Mouse (Mus musculus) gastrocnemius, adult 8-10 months (tissue): ENCODE data around the gene Zmynd8. TPM values are rescaled to one million over a fixed set of nuclear protein-coding genes. Genes with fewer than 3 reads are reported as not detected.

Source experiments
- DNase-seq, 2 experiments: peaks; one replicate each; pipeline ENCODE4 v3.0.0; 2022; ENCODE audit warnings: low spot score in 2 of 2
- total RNA-seq, 4 experiments: library from RNA; stranded (reverse); gene quantifications; 2 replicates each; pipeline ENCODE4 v1.2.4; 2022

The Zmynd8 gene
- total RNA-seq, 4 experiments from 2014 or later = 11.4 to 14.4 (median 13.5) TPM

DNA sequence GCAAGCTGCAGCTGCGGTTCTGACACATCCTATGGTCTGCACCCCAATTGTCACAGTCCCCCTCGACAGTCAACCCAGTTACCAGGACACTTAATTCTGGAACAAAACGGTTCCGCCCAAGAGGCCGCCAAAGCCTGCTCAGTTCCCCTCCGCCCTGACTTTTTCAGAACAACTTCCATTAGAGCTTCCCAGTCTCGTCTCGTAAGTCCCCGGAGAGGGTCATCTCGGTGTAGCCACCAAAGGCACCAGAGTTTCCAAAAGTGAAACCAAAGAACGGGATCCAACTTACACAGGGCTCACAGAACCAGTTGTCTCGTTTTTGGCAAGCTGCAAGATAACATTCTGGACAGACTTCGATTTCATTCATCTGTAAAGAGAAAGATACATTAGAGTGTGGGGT, 64.2 kb downstream of the Zmynd8 start:
- DNase-seq = no peak

DNA sequence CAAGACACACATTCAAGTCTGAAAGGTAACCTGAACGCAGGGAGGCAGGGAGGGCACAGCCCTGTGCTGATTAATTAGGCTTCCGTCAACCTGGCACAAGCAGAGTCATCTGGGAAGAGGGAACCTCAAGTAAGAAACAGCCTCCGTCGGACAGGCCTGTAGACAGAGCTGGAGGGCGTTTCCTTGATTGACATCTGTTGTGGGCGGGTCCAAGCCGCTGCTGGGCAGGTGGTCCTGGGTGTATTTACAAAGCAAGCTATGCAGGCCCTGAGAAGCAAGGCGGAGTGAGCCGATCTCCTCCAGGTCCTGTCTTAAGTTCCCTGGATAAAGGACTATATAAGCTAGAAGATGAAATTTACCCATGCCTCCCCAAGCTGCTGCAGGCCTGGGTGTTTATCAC, 65.3 kb downstream of the Zmynd8 start:
- DNase-seq = no peak

DNA sequence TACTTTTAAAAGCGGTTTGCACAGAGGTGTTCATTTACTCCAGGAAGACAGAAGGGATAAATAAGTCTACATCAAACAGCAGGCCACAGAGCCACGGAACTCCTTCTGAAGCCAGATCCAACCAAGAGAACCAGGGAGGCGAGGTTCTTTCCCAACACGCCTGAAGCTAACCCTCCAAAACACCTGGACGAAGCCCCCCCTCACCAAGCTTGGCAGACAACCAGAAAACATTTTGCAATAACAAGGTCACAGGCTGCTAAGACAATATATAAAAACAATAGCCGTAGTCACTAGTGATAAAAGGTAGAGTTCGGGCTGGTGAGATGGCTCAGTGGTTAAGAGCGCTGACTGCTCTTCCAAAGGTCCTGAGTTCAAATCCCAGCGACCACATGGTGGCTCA, 66.1 kb downstream of the Zmynd8 start:
- no peak for DNase-seq

- DNase-seq = no peak
Measured at GRCm38 (mm10) chr2:165832295-165832694, 66.5 kb downstream of the Zmynd8 start.

DNA sequence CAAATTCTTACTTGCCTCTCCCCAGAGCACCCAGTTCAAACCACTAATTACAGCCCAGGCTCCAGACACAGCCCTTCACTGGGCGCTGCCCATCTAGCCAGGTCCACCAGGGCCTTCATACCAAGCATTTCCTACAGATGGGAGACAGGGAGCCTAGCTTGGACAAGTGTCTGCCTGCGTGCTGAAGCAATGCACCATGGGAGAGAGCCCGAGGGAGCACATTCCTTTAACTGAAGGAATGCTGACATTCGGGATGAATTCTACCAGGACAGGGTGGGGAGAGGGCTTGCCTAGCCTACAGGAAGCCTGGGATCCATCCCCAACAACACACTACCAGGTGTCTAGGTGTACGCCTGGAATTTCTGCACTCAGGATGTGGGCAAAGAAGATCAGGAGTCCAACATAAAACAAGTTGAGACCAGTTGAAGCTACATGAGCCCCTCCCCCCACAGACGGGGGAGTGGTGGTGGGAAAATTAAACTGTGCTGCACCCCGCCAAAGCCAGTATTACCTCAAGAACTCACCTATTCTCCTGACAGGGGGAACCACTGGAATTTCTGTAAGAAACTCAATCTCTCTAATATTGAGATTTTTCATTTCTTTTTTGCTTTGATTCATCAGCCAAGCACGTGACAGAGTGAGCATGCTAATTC, 67.1 kb downstream of the Zmynd8 start:
- no peak for DNase-seq

- DNase-seq = no peak
Measured at GRCm38 (mm10) chr2:165828770-165829169, 70.0 kb downstream of the Zmynd8 start.

- DNase-seq = peak; percentile 79
Measured at GRCm38 (mm10) chr2:165825964-165826712, 72.7 kb downstream of the Zmynd8 start.

DNA sequence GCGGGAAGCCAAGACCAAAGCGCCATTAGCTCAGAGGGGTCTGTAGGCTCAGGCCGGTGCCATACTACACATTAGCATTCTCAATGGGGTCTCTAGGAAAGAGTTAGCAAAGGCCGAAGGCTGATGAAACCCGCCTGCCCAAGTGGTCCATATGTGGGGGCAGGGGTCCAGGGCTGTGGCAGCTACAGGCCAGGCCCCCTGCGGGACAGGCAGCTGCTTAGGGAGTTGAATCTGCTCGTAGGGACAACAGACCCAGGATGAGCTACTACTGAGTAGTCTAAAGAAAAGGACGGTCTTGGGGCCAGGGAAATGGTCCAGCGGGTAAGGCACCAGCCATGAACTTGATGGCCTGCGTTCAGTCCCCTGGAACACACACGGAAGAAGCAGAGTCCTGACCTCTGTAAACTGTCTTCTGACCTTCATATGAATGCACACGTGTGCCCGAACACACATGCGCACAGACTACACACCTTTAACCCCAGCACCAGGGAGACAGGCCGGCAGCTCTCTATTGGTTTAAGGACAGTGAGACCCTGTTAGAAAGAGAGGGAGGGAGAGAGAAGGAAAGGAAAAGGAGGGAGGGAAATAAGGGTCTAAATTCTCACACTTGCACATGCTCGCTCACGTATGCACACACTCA, 73.4 kb downstream of the Zmynd8 start:
- DNase-seq = no peak

- no peak for DNase-seq
Measured at GRCm38 (mm10) chr2:165824826-165825225, 74.0 kb downstream of the Zmynd8 start.

DNA sequence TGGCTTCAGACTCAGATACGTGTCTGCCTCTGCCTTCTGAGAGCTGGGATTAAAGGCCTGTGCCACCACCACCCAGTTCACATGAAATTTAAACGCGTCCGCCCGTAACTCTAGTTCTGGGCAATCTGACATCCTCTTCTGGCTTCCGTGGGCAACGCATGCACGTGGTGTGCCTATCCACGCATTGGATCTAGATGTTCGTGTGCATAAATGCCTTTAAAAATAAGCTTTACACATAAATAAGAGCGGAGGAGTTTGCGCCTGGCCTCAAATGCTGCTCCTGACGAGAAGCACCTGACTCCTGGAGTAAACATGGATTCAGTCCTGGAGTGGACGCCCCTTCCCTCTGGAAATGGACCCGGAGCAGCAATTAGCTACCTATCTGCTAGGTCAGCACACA, 76.3 kb downstream of the Zmynd8 start:
- no peak for DNase-seq

DNA sequence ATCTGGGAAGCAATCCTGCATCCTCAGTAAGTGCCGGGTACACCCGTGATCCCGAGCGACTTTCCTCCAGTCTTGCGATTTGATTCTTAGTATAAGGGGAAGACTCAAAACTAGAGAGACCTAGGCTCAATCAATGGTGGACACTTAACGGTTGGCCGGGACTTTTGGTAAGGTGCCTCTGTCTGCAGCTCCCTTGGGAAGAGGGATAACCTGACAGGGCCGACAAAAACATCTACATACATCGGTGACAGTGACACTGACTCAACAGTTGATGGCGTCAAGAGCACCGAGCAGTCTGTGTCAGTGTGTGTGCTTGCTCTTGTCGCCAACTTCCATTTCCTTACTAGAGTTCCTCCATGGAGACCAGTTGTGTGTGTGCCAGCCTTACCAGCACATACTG, 77.1 kb downstream of the Zmynd8 start:
- DNase-seq = no peak

DNA sequence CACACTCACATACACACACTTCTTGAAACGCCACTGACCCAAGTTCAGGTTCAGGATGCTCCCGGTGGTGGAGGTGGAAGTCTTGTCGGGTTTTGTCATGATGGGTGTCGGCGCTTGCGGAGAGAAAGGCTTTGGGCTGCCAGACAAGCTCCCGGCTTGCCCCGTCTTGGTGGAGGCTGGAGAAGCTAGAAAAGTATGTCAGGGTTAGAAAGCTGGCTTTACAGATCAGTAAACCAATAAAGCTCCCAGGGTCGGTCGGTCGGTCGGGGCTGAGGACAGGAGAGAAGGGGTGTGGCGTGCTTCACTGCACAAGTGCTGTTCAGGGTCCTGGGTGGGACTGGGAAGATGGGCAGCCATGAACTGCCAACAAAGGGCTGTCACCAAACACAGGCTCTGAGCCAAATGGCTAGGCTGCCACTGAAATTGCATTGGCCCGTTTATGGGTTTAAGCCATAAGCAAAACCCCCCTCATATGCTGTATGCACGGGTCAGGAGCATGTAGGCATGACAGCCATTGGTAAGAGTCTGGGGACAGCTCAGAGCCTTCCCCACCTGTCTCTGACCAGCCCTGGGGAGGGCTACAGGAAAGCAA, 78.2 kb downstream of the Zmynd8 start:
- no peak for DNase-seq

- no peak for DNase-seq
Measured at GRCm38 (mm10) chr2:165820073-165820472, 78.7 kb downstream of the Zmynd8 start.

GRCm38 (mm10) chr2:165818985-165819948, 79.5 kb downstream of the Zmynd8 start:
- DNase-seq = peak; percentile 59

DNA sequence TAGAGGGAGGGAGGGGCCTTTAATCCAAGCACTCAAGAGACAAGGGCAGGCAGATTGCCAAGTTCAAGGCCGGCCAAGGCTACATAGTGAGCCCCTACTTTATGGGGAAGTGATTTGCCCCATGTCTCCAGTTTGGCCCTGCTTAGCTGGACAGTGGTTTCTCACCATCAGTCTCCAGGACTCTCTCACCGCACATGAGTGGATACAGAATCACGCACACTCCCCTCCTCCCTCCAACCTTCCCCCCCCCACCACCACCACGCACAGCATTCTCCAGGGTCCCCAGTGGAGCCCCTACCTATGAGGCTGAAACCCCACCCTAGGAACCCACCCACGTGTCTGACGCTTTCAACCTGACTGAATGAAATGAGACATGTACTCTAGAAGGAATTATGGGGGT, 80.2 kb downstream of the Zmynd8 start:
- DNase-seq = no peak

DNA sequence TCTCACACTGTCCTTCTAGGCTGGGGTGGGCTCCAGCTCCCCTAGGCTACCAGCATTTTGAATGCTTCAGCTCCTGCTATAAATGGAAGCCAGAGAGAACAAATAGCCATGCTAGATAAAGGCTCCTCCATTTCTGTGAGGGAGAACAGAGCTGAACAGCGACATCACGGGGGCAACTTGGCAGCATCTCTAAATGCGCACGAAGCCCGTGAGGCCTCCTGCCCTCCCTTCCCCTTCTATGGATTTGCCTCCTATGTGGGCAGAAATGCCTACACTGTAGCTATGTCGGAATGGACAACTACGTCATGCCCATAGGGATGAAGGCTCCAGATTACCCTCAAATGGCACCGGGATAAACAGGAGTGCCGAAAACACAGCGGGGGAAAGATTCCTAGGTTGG, 81.4 kb downstream of the Zmynd8 start:
- DNase-seq = no peak

DNA sequence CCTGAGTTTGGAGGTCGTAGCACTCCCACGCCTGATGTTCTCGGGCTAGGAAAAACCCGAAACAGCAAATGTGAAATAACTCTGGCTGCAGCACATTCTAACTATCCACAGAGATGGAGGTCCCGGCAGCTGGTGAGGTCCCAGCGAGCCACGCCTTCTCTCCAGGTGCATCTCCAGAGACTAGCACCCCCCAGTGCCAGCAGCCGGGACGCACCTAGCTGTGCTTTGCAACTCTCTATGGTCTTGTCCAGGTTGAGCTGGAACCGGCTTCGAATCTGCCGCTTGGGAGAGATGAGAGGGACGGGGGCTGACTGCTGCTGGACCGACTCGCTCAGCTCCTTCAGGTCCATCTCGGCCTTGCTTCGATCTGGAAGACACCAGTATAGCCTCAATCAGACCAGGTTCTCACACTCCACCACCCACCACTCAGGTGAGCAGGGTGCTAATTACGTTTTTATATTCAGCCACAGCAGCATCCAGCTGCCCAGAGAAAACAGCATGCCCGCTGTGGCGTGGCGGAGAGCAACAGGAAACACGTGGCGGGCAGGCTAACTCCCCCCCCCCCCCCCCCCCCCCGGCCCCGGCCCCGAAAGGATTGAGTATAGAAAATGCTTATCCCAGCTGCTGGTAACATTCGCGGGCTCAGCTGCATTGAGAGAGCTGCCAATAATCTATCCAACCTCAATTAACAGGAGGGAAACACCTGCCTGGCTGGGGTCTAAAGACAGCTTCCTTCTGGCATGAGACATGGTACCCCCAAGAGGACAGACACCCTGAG, 83.5 kb downstream of the Zmynd8 start:
- DNase-seq = no peak

DNA sequence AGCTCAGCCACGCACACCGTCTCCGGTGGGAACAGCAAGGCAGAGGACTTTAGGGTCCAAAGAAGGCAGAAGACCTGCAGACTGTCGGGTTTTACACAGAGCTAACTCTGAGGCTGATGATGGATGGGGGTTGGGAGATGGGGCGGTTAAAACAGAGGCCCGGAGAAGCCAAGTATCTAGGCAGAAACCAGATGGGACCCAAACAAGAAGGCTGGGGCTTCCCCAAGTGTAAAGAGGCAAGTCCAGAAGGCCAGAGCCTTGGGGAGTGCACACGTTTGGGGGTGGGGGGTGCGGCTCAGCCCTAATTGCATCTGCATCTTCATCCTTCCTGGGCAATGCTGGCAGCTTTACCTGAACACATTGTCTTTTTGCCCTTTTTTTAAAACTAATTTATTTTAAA, 85.9 kb downstream of the Zmynd8 start:
- DNase-seq = no peak

DNA sequence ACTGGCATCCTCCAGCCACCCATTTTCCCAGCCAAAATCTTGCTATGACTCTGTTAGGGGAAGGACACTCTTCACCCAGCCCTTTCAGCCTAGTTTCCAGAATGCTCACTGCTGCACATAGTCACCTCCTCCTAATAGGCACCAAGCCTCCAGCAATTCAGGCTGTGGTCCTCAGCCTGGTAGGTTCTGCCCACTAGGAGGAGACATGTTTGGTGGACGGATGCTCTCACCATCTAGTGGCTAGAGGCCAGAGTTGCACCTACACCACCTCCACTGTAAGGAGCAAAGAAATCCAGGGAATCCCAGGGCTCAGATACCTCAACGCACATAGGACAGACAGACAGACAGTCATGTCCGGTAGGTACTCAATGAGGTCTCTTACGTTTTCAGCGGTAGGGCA, 87.3 kb downstream of the Zmynd8 start:
- no peak for DNase-seq

- no peak for DNase-seq
Measured at GRCm38 (mm10) chr2:165809901-165810477, 88.8 kb downstream of the Zmynd8 start.
